Comparison of ENCODE assay signal across 8 mouse cellular contexts in the genomic region with DNA sequence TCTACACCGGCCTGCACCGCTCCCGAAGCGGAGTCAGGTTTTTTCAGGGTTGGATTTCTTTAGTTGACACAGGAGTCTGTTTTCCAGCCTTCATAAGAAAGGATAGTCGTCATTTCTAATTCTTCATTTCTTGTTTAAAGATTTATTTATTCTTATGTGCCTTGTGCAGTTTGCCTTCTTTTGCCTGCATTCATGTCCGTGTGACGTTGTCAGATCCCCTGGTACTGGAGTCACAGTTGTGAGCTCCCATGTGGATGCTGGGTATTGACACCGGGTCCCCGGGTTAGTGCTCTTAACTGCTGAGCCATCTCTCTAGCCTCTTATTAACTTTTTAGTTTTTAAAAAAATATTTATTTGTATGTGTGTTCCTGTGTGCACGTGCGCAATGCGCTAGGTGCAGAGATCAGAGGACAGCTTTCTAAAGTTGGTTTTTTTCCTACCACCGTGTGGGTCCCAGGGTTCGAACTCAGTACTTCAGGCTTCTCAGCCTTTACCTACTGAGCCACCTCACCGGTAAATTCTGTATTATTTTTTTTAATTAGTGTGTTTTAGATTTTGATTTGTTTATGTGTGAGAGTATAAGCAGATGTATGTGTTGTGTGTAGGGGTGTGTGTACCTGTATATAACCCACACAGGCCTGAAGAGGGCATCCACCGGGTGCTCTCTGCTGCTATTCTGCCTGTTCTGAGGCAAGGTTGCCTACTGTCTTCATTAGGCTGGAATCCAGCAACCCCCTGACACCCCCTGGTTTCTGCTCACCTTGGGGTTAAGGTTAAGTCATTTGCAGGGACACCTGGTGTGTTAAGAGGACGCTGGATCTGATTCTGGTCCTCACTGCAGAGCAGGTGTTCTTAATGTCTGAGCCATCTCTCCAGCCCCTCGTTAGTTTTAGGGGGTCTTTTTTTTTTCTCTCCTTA. TPM values are rescaled to one million over a fixed set of nuclear protein-coding genes. Genes with fewer than 3 reads are reported as not detected.
DNase-seq lines count a peak whose midpoint lies in the region; ATAC-seq and TF ChIP-seq lines count a peak whose summit lies in the region.

No protein-coding gene starts in this region.

- H3K9ac ChIP-seq in heart, embryonic 14.5 days (ENCODE audit: low read length), result peak overlapping the region; percentile 81
- H3K9ac ChIP-seq in ES-E14 (ENCODE audit: insufficient read depth, low read depth, low read length, poor library complexity, severe bottlenecking), result peak overlapping the region; percentile 76
- H3K9ac ChIP-seq in forebrain, embryonic 14.5 days (ENCODE audit: low read length), result peak overlapping the region; percentile 74
- H3K9ac ChIP-seq in liver, postnatal 0 days (replicated peaks), result peak overlapping the region; percentile 73

- peaks cover 3% of the 10 kb centered on the region; the same call in 1 of the 2 replicates for H3K9me3 ChIP-seq in heart, embryonic 14.5 days (ENCODE audit: control insufficient read depth, low read length)
- no peaks in the 10 kb centered on the region for H3K9me3 ChIP-seq in ES-E14 (ENCODE audit: control insufficient read depth, insufficient read depth, low read depth, low read length)
- no peaks in the 10 kb centered on the region for H3K9me3 ChIP-seq in forebrain, embryonic 14.5 days (replicated peaks; ENCODE audit: control insufficient read depth, low read length)
- no peaks in the 10 kb centered on the region for H3K9me3 ChIP-seq in liver, postnatal 0 days (ENCODE audit: low read length)

- H3K27ac ChIP-seq in heart, embryonic 14.5 days (replicated peaks in 1 of 2; ENCODE audit: control insufficient read depth in 1 of 2, insufficient read depth in 1 of 2, low read depth in 2 of 2, low read length in 2 of 2), result peak overlapping the region; percentile 61 to 83
- H3K27ac ChIP-seq in ES-E14 (ENCODE audit: insufficient read depth, low read depth, low read length, poor library complexity, severe bottlenecking), result no peak overlapping the region
- H3K27ac ChIP-seq in forebrain, embryonic 14.5 days (ENCODE audit: low read depth, low read length), result peak overlapping the region; percentile 80
- peak overlapping the region; percentile 81 for H3K27ac ChIP-seq in liver, postnatal 0 days (ENCODE audit: low read depth)

- peaks cover 3 to 10% of the 10 kb centered on the region in 2 experiments; a peak in 3 of 4 replicates for H3K4me1 ChIP-seq in heart, embryonic 14.5 days (ENCODE audit: control insufficient read depth in 2 of 2, insufficient read depth in 2 of 2, low read length in 2 of 2)
- H3K4me1 ChIP-seq in ES-E14 (ENCODE audit: control insufficient read depth in 2 of 2, insufficient read depth in 2 of 2, low read length in 2 of 2, poor library complexity in 1 of 2), result peaks cover 3 to 12% of the 10 kb centered on the region in 2 experiments; a peak in 2 of 4 replicates
- peaks cover 10% of the 10 kb centered on the region for H3K4me1 ChIP-seq in forebrain, embryonic 14.5 days (ENCODE audit: control insufficient read depth, insufficient read depth, low read length)
- H3K4me1 ChIP-seq in liver, postnatal 0 days (ENCODE audit: insufficient read depth), result peaks cover 3% of the 10 kb centered on the region; the same call in 1 of the 2 replicates

- no peak for TF ChIP-seq CTCF in liver, postnatal 0 days (IDR thresholded peaks at IDR 0.05; ENCODE audit: low read depth)

- 25% methylated on average over 18 of the region's 18 CpGs for WGBS in heart, embryonic 14.5 days
- 25% methylated on average over 18 of the region's 18 CpGs for WGBS in forebrain, embryonic 14.5 days
- WGBS in liver, postnatal 0 days (ENCODE audit: insufficient replicate concordance), result 26% methylated on average over 18 of the region's 18 CpGs

- in situ Hi-C loops in ES-E14 (cut with MboI; ENCODE audit: low sequenced_read_pairs in 2 of 2, unreplicated experiment in 2 of 2), result no loop called here

- TF ChIP-seq EP300 in liver, postnatal 0 days (IDR thresholded peaks at IDR 0.05; ENCODE audit: low read depth), result no peak

- peak overlapping the region; percentile 80 for H3K4me2 ChIP-seq in heart, embryonic 14.5 days (ENCODE audit: low read length)
- peak overlapping the region; percentile 69 for H3K4me2 ChIP-seq in forebrain, embryonic 14.5 days (ENCODE audit: low read length)
- H3K4me2 ChIP-seq in liver, postnatal 0 days (ENCODE audit: low read depth, low read length), result peak overlapping the region; percentile 94

- peak overlapping the region; percentile 69 to 84 for H3K4me3 ChIP-seq in heart, embryonic 14.5 days (ENCODE audit: control insufficient read depth in 1 of 2, insufficient read depth in 1 of 2, low read depth in 1 of 2, low read length in 2 of 2)
- H3K4me3 ChIP-seq in ES-E14 (ENCODE audit: insufficient read depth in 1 of 2, low read depth in 1 of 2, low read length in 2 of 2, poor library complexity in 1 of 2, severe bottlenecking in 1 of 2), result peak overlapping the region; percentile 73 to 91
- H3K4me3 ChIP-seq in forebrain, embryonic 14.5 days (ENCODE audit: low read depth, low read length), result peak overlapping the region; percentile 67
- peak overlapping the region; percentile 62 for H3K4me3 ChIP-seq in liver, postnatal 0 days (ENCODE audit: low read depth, low read length)

- no peak for ATAC-seq in heart, embryonic 14.5 days (ENCODE audit: insufficient number of reproducible peaks, insufficient read depth, low FRiP score, low read depth)
- peak; percentile 45 for ATAC-seq in forebrain, embryonic 14.5 days
- ATAC-seq in liver, postnatal 0 days, result peak; percentile 28

- H3K36me3 ChIP-seq in heart, embryonic 14.5 days (ENCODE audit: control insufficient read depth, insufficient read depth, low read length), result no peaks in the 10 kb centered on the region
- no peaks in the 10 kb centered on the region for H3K36me3 ChIP-seq in ES-E14 (ENCODE audit: control insufficient read depth, insufficient read depth, low read length, poor library complexity, severe bottlenecking)
- no peaks in the 10 kb centered on the region for H3K36me3 ChIP-seq in forebrain, embryonic 14.5 days (ENCODE audit: control insufficient read depth, insufficient read depth, low read length)
- no peaks in the 10 kb centered on the region for H3K36me3 ChIP-seq in liver, postnatal 0 days (replicated peaks; ENCODE audit: insufficient read depth, low read length)

- H3K27me3 ChIP-seq in heart, embryonic 14.5 days (ENCODE audit: control insufficient read depth, insufficient read depth, low read length), result no peaks in the 10 kb centered on the region
- H3K27me3 ChIP-seq in forebrain, embryonic 14.5 days (replicated peaks; ENCODE audit: control insufficient read depth, insufficient read depth, low read length), result no peaks in the 10 kb centered on the region
- no peaks in the 10 kb centered on the region for H3K27me3 ChIP-seq in liver, postnatal 0 days (ENCODE audit: insufficient read depth, low read length)

- no peak for DNase-seq in heart, postnatal 4 days
- no peak for DNase-seq in ES-E14 (ENCODE audit: low read depth, low spot score)
- DNase-seq in forebrain, embryonic 14.5 days (ENCODE audit: low spot score), result no peak
- no peak for DNase-seq in liver, postnatal 0 days
- no peak for DNase-seq in Muller cell, postnatal 12 days (ENCODE audit: inconsistent ontology term)
- no peak for DNase-seq in cerebellum, postnatal 14 days
- DNase-seq in frontal cortex, postnatal 25 days (ENCODE audit: low spot score in 2 of 2), result no peak

TF ChIP-seq in ES-E14, 5 proteins besides CTCF, POLR2A, EP300 and RAD21:
- TF ChIP-seq HCFC1 (IDR thresholded peaks at IDR 0.05; ENCODE audit: borderline replicate concordance, insufficient read depth, low read length) (no peak), ZC3H11A (IDR thresholded peaks at IDR 0.05; ENCODE audit: borderline replicate concordance, low read depth, low read length) (no peak), ZNF384 (IDR thresholded peaks at IDR 0.05; ENCODE audit: low read depth, low read length) (no peak), CHD2 (IDR thresholded peaks at IDR 0.05; ENCODE audit: low read depth, low read length) (no peak), MAFK (IDR thresholded peaks at IDR 0.05; ENCODE audit: insufficient read depth, low read depth, low read length) (no peak)
TF ChIP-seq in ES-E14: peak in this region for 0.

RNA-seq across cellular contexts. Expression of gene Tecpr1, which starts 0.7 kb away (rescaled TPM):
- polyA plus RNA-seq in heart, embryonic 14.5 days (2014; fragmentation: Nextera tagmentation; extraction: Ambion mirVana), result 12.6 and 14.4 TPM in 2 replicates
- 10 to 100 TPM; 24.1 to 26.0 TPM for total RNA-seq in heart, postnatal 4 days (2021)
- total RNA-seq in ES-E14 (2012; rRNA removed), result 18.3 and 22.1 TPM in 2 replicates
- 21.7 and 26.5 TPM in 2 replicates for polyA plus RNA-seq in forebrain, embryonic 14.5 days (2014; fragmentation: Nextera tagmentation; extraction: Ambion mirVana)
- 2.1 and 2.5 TPM in 2 replicates for polyA plus RNA-seq in liver, postnatal 0 days (2015; fragmentation: Nextera tagmentation; extraction: Ambion mirVana)

RNA-seq across cellular contexts. Expression of gene Bri3, which starts 20.1 kb away (rescaled TPM):
- 187 and 204 TPM in 2 replicates for polyA plus RNA-seq in heart, embryonic 14.5 days (2014; fragmentation: Nextera tagmentation; extraction: Ambion mirVana)
- 100 to 1,000 TPM; 180 to 221 TPM for total RNA-seq in heart, postnatal 4 days (2021)
- total RNA-seq in ES-E14 (2012; rRNA removed), result 21.9 and 26.4 TPM in 2 replicates
- polyA plus RNA-seq in forebrain, embryonic 14.5 days (2014; fragmentation: Nextera tagmentation; extraction: Ambion mirVana), result 82.8 and 105 TPM in 2 replicates
- polyA plus RNA-seq in liver, postnatal 0 days (2015; fragmentation: Nextera tagmentation; extraction: Ambion mirVana), result 51.1 and 53.0 TPM in 2 replicates

RNA-seq across cellular contexts. Expression of gene Bhlha15, which starts 34.1 kb away (rescaled TPM):
- polyA plus RNA-seq in heart, embryonic 14.5 days (2014; fragmentation: Nextera tagmentation; extraction: Ambion mirVana), result 0.05 and 0.09 TPM in 2 replicates
- under 1 TPM; 0.07 TPM for total RNA-seq in heart, postnatal 4 days (2021)
- total RNA-seq in ES-E14 (2012; rRNA removed), result 1.1 TPM in 2 replicates
- polyA plus RNA-seq in forebrain, embryonic 14.5 days (2014; fragmentation: Nextera tagmentation; extraction: Ambion mirVana), result 0.06 TPM in 1 of 2 replicates, not detected in the other
- 0.16 and 0.19 TPM in 2 replicates for polyA plus RNA-seq in liver, postnatal 0 days (2015; fragmentation: Nextera tagmentation; extraction: Ambion mirVana)
